Mouse (Mus musculus) C2C12 (cell line): Measurements from ENCODE around the gene Dscam. TPM values are rescaled to one million over a fixed set of nuclear protein-coding genes. Genes with fewer than 3 reads are reported as not detected.

Source experiments
- H3K27me3 ChIP-seq: one replicate; pipeline ENCODE4 v1.6.1; 2011; ENCODE audit not compliant: control insufficient read depth, insufficient read depth, insufficient read length
- H3K36me3 ChIP-seq: one replicate; pipeline ENCODE4 v1.6.1; 2011; ENCODE audit not compliant: control insufficient read depth, insufficient read depth
- H3K4me3 ChIP-seq: one replicate; pipeline ENCODE4 v1.5.1; 2011; ENCODE audit warnings: mild to moderate bottlenecking, control low read depth; ENCODE audit not compliant: poor library complexity, insufficient read depth, severe bottlenecking
- H3K79me2 ChIP-seq: one replicate; pipeline ENCODE4 v1.6.1; 2011; ENCODE audit not compliant: control insufficient read depth, insufficient read depth
- H3K79me3 ChIP-seq: one replicate; pipeline ENCODE4 v1.6.1; 2011; ENCODE audit warnings: low read depth, control low read depth
- H3ac ChIP-seq: one replicate; pipeline ENCODE3; 2011; ENCODE audit warnings: low read depth; ENCODE audit not compliant: control insufficient read depth, insufficient read length
- CEBPB ChIP-seq: IDR thresholded peaks from one replicate; pipeline ENCODE4 v1.6.1; 2011; ENCODE audit warnings: low read depth, mild to moderate bottlenecking, control low read depth, moderate library complexity
- CTCF ChIP-seq: IDR thresholded peaks from one replicate; pipeline ENCODE4 v1.5.1; 2011; ENCODE audit not compliant: control insufficient read depth, insufficient read depth, insufficient read length
- FOSL1 ChIP-seq: IDR thresholded peaks from one replicate; pipeline ENCODE4 v1.8.0; 2011; ENCODE audit warnings: mild to moderate bottlenecking, low read length; ENCODE audit not compliant: poor library complexity, insufficient read depth, severe bottlenecking
- MAX ChIP-seq: IDR thresholded peaks from one replicate; pipeline ENCODE4 v1.6.1; 2011; ENCODE audit warnings: mild to moderate bottlenecking, control low read depth
- MYOD1 ChIP-seq: IDR thresholded peaks from one replicate; pipeline ENCODE4 v1.6.1; 2011; ENCODE audit warnings: low read depth; ENCODE audit not compliant: control insufficient read depth, insufficient read length
- MYOG ChIP-seq: IDR thresholded peaks from one replicate; pipeline ENCODE4 v1.6.1; 2011; ENCODE audit not compliant: control insufficient read depth, insufficient read length; ENCODE audit errors: extremely low read depth
- USF1 ChIP-seq: IDR thresholded peaks from one replicate; pipeline ENCODE4 v1.6.1; 2011; ENCODE audit warnings: low read depth, mild to moderate bottlenecking, control low read depth, moderate library complexity
- polyA plus RNA-seq: library from polyadenylated mRNA; unstranded; fragments of >200 nt; fragmentation: generic; extraction: Trizol; gene quantifications from one replicate; pipeline ENCODE4 v1.2.1, GENCODE M21; 2012; ENCODE audit warnings: missing spikeins

Gene Dscam
- polyA plus RNA-seq, 1 experiment: not detected

- no peak for TF ChIP-seq MAX
- TF ChIP-seq CTCF: no peak
- TF ChIP-seq FOSL1: no peak
- TF ChIP-seq MYOD1: no peak
- no peak for TF ChIP-seq USF1
- no peak for TF ChIP-seq MYOG
- TF ChIP-seq CEBPB: no peak
- H3K36me3 ChIP-seq: no peaks in the 10 kb centered on the region
- no peaks in the 10 kb centered on the region for H3K79me2 ChIP-seq
- no peaks in the 10 kb centered on the region for H3K27me3 ChIP-seq
- H3K79me3 ChIP-seq: no peaks in the 10 kb centered on the region
- H3ac ChIP-seq: no peak overlapping the region
- H3K4me3 ChIP-seq: no peak overlapping the region
Observed at GRCm38 (mm10) chr16:96659275-96659674, 511.3 kb downstream of the Dscam start.

GRCm38 (mm10) chr16:96655548-96655947 is 515.0 kb downstream of the Dscam start:
- no peak overlapping the region for H3K4me3 ChIP-seq
- no peaks in the 10 kb centered on the region for H3K79me3 ChIP-seq
- no peaks in the 10 kb centered on the region for H3K79me2 ChIP-seq
- no peak overlapping the region for H3ac ChIP-seq
- no peaks in the 10 kb centered on the region for H3K36me3 ChIP-seq
- TF ChIP-seq MYOG: no peak
- no peak for TF ChIP-seq MAX
- no peaks in the 10 kb centered on the region for H3K27me3 ChIP-seq

GRCm38 (mm10) chr16:96654054-96654453 is 516.5 kb downstream of the Dscam start:
- Histone ChIP-seq H3K79me3 (no peaks in the 10 kb centered on the region), H3ac (no peak overlapping the region), H3K36me3 (no peaks in the 10 kb centered on the region), H3K4me3 (no peak overlapping the region), H3K27me3 (no peaks in the 10 kb centered on the region), H3K79me2 (no peaks in the 10 kb centered on the region)
- TF ChIP-seq MAX (no peak), CTCF (no peak), MYOG (no peak), MYOD1 (no peak), USF1 (no peak), CEBPB (no peak), FOSL1 (no peak)

GRCm38 (mm10) chr16:96651444-96651843 is 519.1 kb downstream of the Dscam start:
- no peaks in the 10 kb centered on the region for H3K27me3 ChIP-seq
- TF ChIP-seq MAX (no peak), FOSL1 (no peak)
- H3K4me3 ChIP-seq: no peak overlapping the region
- H3ac ChIP-seq: no peak overlapping the region
- H3K79me2 ChIP-seq: no peaks in the 10 kb centered on the region
- H3K79me3 ChIP-seq: no peaks in the 10 kb centered on the region
- no peaks in the 10 kb centered on the region for H3K36me3 ChIP-seq

GRCm38 (mm10) chr16:96640101-96640500 is 530.5 kb downstream of the Dscam start:
- H3K4me3 ChIP-seq: no peak overlapping the region
- no peaks in the 10 kb centered on the region for H3K27me3 ChIP-seq
- no peaks in the 10 kb centered on the region for H3K36me3 ChIP-seq
- no peaks in the 10 kb centered on the region for H3K79me3 ChIP-seq
- no peak overlapping the region for H3ac ChIP-seq
- H3K79me2 ChIP-seq: no peaks in the 10 kb centered on the region
- TF ChIP-seq CEBPB: no peak
- TF ChIP-seq MAX: no peak
- no peak for TF ChIP-seq CTCF

- no peaks in the 10 kb centered on the region for H3K79me2 ChIP-seq
- H3K4me3 ChIP-seq: no peak overlapping the region
- no peaks in the 10 kb centered on the region for H3K27me3 ChIP-seq
- H3K79me3 ChIP-seq: no peaks in the 10 kb centered on the region
- H3K36me3 ChIP-seq: no peaks in the 10 kb centered on the region
- no peak overlapping the region for H3ac ChIP-seq
- TF ChIP-seq FOSL1 (no peak), USF1 (no peak), CTCF (no peak), MYOG (no peak), CEBPB (no peak), MYOD1 (no peak)
Observed at GRCm38 (mm10) chr16:96635916-96636315, 534.6 kb downstream of the Dscam start.
